Mouse (Mus musculus) neural tube, embryonic 11.5 days (tissue): ENCODE measurements around the gene Mapk11. TPM values are rescaled to one million over a fixed set of nuclear protein-coding genes. Genes with fewer than 3 reads are reported as not detected.

Experiments used
- microRNA-seq: library from miRNA; unstranded; fragments of <30 nt; microRNA quantifications from one replicate; pipeline ENCODE4, GENCODE M21; 2016
- polyA plus RNA-seq: library from polyadenylated mRNA; unstranded; fragments of >200 nt; fragmentation: Nextera tagmentation; extraction: Ambion mirVana; gene quantifications from 2 replicates; pipeline ENCODE4 v1.2.1, GENCODE M21; 2014

The Mapk11 gene
- polyA plus RNA-seq, 1 experiment from 2014 or later: 37.4 TPM

Small RNA genes lying within 50 kb of the gene (microRNA-seq; reads per million reads assigned to microRNA genes)
- gene Mir6958: 1.8 reads per million
- not detected for gene Mir7118

Other genes with a start within 250 kb of the Mapk11 start
- gene Ttll8, start 195.2 kb downstream of the Mapk11 start, polyA plus RNA-seq: not detected in 2 replicates
- gene Mlc1, start 170.6 kb downstream of the Mapk11 start, polyA plus RNA-seq: 0.85 and 1.4 TPM in 2 replicates
- gene Mov10l1, start 166.7 kb downstream of the Mapk11 start, polyA plus RNA-seq: not detected in 2 replicates
- 0.45 and 0.88 TPM in 2 replicates for gene Panx2, start 89.9 kb downstream of the Mapk11 start, polyA plus RNA-seq
- 48.7 and 53.3 TPM in 2 replicates for gene Trabd, start 74.5 kb downstream of the Mapk11 start, polyA plus RNA-seq
- gene Selenoo, start 60.5 kb downstream of the Mapk11 start, polyA plus RNA-seq: 23.0 TPM in 2 replicates
- gene Tubgcp6, start 26.5 kb downstream of the Mapk11 start, polyA plus RNA-seq: 21.1 and 21.8 TPM in 2 replicates
- 13.0 and 13.7 TPM in 2 replicates for gene Hdac10, start 20.9 kb downstream of the Mapk11 start, polyA plus RNA-seq
- gene Mapk12, start 8.9 kb downstream of the Mapk11 start, polyA plus RNA-seq: 15.4 and 20.3 TPM in 2 replicates
- gene Plxnb2, start 31.2 kb upstream of the Mapk11 start, polyA plus RNA-seq: 112 and 117 TPM in 2 replicates
- 30.5 and 33.6 TPM in 2 replicates for gene Dennd6b, start 46.9 kb upstream of the Mapk11 start, polyA plus RNA-seq
- 45.2 and 47.1 TPM in 2 replicates for gene Ppp6r2, start 61.9 kb upstream of the Mapk11 start, polyA plus RNA-seq
- gene Sbf1, start 165.7 kb upstream of the Mapk11 start, polyA plus RNA-seq: 75.7 and 90.7 TPM in 2 replicates
- 0.17 TPM in 1 of 2 replicates, not detected in the other for gene Adm2, start 173.1 kb upstream of the Mapk11 start, polyA plus RNA-seq
- not detected in 2 replicates for gene Miox, start 184.8 kb upstream of the Mapk11 start, polyA plus RNA-seq
- 31.8 and 35.8 TPM in 2 replicates for gene Lmf2, start 206.0 kb upstream of the Mapk11 start, polyA plus RNA-seq
- gene Ncaph2, start 206.1 kb upstream of the Mapk11 start, polyA plus RNA-seq: 154 and 158 TPM in 2 replicates
- 6.0 and 8.8 TPM in 2 replicates for gene Sco2, start 224.2 kb upstream of the Mapk11 start, polyA plus RNA-seq
- gene Tymp, start 227.4 kb upstream of the Mapk11 start, polyA plus RNA-seq: 1.6 and 2.0 TPM in 2 replicates
- 0.39 and 1.0 TPM in 2 replicates for gene Odf3b, start 229.7 kb upstream of the Mapk11 start, polyA plus RNA-seq
- not detected in 2 replicates for gene Klhdc7b, start 235.3 kb upstream of the Mapk11 start, polyA plus RNA-seq